Mouse (Mus musculus) erythroblast, embryonic 14.5 days (primary cell): ENCODE results near the gene Foxf1. TPM values are rescaled to one million over a fixed set of nuclear protein-coding genes. Genes with fewer than 3 reads are reported as not detected.

Source experiments
- H3K27me3 ChIP-seq: 2 replicates; pipeline ENCODE4 v1.6.1; 2012; ENCODE audit warnings: inconsistent platforms; ENCODE audit not compliant: control insufficient read depth
- H3K36me3 ChIP-seq: 2 replicates; pipeline ENCODE4 v1.6.1; 2012; ENCODE audit warnings: mild to moderate bottlenecking, inconsistent platforms; ENCODE audit not compliant: control insufficient read depth
- H3K4me1 ChIP-seq: 2 replicates; pipeline ENCODE4 v1.6.1; 2012; ENCODE audit warnings: inconsistent platforms; ENCODE audit not compliant: control insufficient read depth
- H3K4me3 ChIP-seq: replicated peaks from 2 replicates; pipeline ENCODE3; 2012; ENCODE audit warnings: moderate library complexity, mild to moderate bottlenecking, inconsistent platforms
- H3K9me3 ChIP-seq: 2 replicates; pipeline ENCODE4 v1.6.1; 2012; ENCODE audit warnings: low read length, inconsistent platforms, mixed read lengths; ENCODE audit not compliant: control insufficient read depth
- GATA1 ChIP-seq: IDR thresholded peaks from 2 replicates; pipeline ENCODE4 v1.6.1; 2012; ENCODE audit warnings: low read length, inconsistent platforms, mixed read lengths
- TAL1 ChIP-seq: IDR thresholded peaks from 3 replicates; pipeline ENCODE4 v1.6.1; 2012; ENCODE audit warnings: low read length, inconsistent platforms, mixed read lengths
- polyA plus RNA-seq: library from polyadenylated mRNA; stranded (reverse); fragments of >175 nt; gene quantifications from 2 replicates; pipeline ENCODE4 v1.2.3, GENCODE M21; 2012

Gene Foxf1
- polyA plus RNA-seq = not detected in 2 replicates

DNA sequence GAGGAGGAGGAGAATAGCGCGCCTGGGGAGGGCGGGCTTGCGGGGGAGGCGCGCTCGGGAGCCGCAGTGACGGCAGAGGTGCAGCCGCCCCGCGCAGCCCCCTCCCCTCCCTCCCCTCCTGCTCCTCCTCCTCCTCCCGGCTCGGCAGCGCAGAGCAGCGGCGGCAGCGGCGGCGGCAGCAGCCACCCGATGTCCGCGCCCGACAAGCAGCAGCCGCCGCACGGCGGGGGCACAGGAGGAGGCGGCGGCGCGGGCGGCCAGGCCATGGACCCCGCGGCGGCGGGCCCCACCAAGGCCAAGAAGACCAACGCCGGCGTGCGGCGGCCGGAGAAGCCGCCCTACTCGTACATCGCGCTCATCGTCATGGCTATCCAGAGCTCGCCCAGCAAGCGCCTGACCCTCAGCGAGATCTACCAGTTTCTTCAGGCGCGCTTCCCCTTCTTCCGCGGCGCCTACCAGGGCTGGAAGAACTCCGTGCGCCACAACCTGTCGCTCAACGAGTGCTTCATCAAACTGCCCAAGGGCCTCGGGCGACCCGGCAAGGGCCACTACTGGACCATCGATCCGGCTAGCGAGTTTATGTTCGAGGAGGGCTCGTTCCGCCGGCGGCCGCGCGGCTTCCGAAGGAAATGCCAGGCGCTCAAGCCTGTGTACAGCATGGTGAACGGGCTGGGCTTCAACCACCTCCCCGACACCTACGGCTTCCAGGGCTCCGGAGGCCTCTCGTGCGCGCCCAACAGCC is at the start of gene Foxf1:
TSS of gene Foxf1 (plus strand) at position 177 of the 742 bp plus-strand sequence.
- no peak for TF ChIP-seq TAL1
- TF ChIP-seq GATA1 = no peak
- peak within 1 kb of the TSS; percentile 35 for H3K4me3 ChIP-seq

DNA sequence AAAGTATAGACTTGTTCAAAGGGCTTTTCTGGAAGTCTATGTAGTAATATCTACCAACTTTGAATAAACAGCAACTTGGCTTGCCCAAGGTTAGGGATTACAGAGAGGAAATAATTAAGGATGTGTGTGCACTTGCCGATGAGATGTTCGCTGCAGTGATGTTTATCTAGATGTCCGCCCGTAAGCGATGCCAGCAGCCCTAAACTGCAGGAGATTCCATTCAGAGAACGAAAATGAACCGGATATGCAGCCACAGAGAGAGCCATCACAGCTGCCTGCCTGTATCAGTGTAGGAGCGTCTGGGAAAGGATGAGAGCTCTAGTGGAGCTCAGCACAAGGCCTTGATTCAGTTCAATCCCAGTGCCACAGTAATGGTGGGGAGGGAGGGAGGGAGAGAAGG is 48.6 kb upstream of the Foxf1 start:
- TF ChIP-seq TAL1 = no peak
- TF ChIP-seq GATA1 = no peak
- H3K27me3 ChIP-seq = no peaks in the 10 kb centered on the region
- no peaks in the 10 kb centered on the region for H3K36me3 ChIP-seq
- no peaks in the 10 kb centered on the region; the same call in 1 of the 2 replicates for H3K9me3 ChIP-seq
- H3K4me3 ChIP-seq = no peak overlapping the region
- H3K4me1 ChIP-seq = no peaks in the 10 kb centered on the region

More for the DNA sequence above, at the start of gene Foxf1:
- H3K36me3 ChIP-seq = no peaks in the 10 kb centered on the region
- H3K27me3 ChIP-seq = peaks cover 100% of the 10 kb centered on the region
- peaks cover 2% of the 10 kb centered on the region; the same call in 1 of the 2 replicates for H3K9me3 ChIP-seq
- no peaks in the 10 kb centered on the region for H3K4me1 ChIP-seq

DNA sequence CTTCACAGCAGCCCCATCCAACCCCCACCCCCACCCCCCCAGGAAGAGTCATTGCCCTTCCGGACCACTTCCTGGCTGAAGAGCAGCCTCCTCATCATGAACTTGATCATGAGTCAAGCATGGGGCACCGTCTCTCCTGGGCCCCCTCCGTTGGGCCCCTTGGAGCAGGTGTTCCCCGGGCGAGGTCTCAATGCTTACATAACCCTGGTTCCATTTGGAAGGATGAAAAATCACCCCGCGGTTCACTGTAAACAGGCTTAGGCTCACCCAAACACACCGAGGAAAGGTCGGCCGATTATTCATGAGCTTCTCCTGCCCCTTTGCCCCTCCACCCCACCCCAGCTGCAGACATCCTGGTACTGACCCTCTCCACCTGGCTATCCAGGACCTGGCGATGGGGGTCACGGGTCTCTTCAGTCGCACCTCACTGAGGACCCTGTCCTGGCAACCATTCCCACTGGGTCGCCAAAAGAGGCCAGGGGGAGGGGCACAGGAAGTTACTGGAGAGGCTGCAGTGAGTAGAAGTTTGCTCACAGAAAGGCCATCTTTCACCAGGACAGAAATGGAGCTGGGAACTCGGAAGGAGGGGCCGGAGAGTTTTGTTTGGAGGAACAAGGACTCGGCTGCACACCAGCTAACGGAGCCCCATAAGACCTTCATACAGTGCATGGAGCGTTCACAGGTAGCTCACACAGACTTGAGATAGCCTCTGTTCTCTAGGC is 40.3 kb upstream of the Foxf1 start:
- Histone ChIP-seq H3K36me3 (no peaks in the 10 kb centered on the region), H3K4me1 (no peaks in the 10 kb centered on the region), H3K4me3 (no peak overlapping the region), H3K27me3 (no peaks in the 10 kb centered on the region), H3K9me3 (peaks cover 3% of the 10 kb centered on the region; the same call in 1 of the 2 replicates)
- TF ChIP-seq TAL1 = no peak
- no peak for TF ChIP-seq GATA1

- Histone ChIP-seq H3K36me3 (no peaks in the 10 kb centered on the region), H3K27me3 (no peaks in the 10 kb centered on the region), H3K4me3 (no peak overlapping the region), H3K9me3 (peaks cover 3% of the 10 kb centered on the region; the same call in 1 of the 2 replicates), H3K4me1 (no peaks in the 10 kb centered on the region)
- TF ChIP-seq TAL1 (no peak), GATA1 (no peak)
These were observed 36.7 kb upstream of the Foxf1 start for GRCm38 (mm10) chr8:121047441-121047840.

DNA sequence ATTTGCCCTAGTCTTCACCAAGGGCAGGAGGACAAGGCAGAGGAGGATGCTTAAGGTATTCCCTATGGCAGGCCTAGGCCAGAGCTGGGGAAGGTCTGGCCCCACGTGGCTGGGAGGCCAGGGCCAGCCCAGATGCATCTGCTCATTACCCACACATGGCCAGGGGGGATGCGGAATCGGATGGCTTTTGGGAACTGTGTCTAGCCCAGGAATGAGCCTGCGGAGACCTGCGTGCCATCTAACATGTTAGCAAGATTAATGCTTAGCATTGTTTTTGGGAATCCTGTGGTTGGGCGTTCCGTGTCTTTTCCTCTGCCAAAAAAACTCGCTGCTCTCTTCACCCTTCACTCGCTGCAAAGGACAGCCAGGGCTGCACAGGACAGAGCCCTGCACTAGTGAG is 26.1 kb upstream of the Foxf1 start:
- no peak overlapping the region for H3K4me3 ChIP-seq
- TF ChIP-seq GATA1 = no peak
- no peak for TF ChIP-seq TAL1
- H3K9me3 ChIP-seq = no peaks in the 10 kb centered on the region
- no peaks in the 10 kb centered on the region; the same call in none of the 2 replicates for H3K27me3 ChIP-seq
- H3K4me1 ChIP-seq = no peaks in the 10 kb centered on the region
- H3K36me3 ChIP-seq = no peaks in the 10 kb centered on the region

- no peak overlapping the region for H3K4me3 ChIP-seq
- no peaks in the 10 kb centered on the region for H3K36me3 ChIP-seq
- H3K27me3 ChIP-seq = no peaks in the 10 kb centered on the region; the same call in none of the 2 replicates
- no peaks in the 10 kb centered on the region; the same call in 1 of the 2 replicates for H3K9me3 ChIP-seq
- no peaks in the 10 kb centered on the region for H3K4me1 ChIP-seq
- TF ChIP-seq GATA1 = no peak
- TF ChIP-seq TAL1 = no peak
These were observed 25.1 kb upstream of the Foxf1 start for GRCm38 (mm10) chr8:121059098-121059497.

- TF ChIP-seq TAL1 = no peak
- no peak for TF ChIP-seq GATA1
- H3K36me3 ChIP-seq = no peaks in the 10 kb centered on the region
- no peak overlapping the region for H3K4me3 ChIP-seq
- H3K27me3 ChIP-seq = no peaks in the 10 kb centered on the region; the same call in none of the 2 replicates
- no peaks in the 10 kb centered on the region for H3K4me1 ChIP-seq
- no peaks in the 10 kb centered on the region; the same call in 1 of the 2 replicates for H3K9me3 ChIP-seq
These were observed 21.7 kb upstream of the Foxf1 start for GRCm38 (mm10) chr8:121062521-121062920.

DNA sequence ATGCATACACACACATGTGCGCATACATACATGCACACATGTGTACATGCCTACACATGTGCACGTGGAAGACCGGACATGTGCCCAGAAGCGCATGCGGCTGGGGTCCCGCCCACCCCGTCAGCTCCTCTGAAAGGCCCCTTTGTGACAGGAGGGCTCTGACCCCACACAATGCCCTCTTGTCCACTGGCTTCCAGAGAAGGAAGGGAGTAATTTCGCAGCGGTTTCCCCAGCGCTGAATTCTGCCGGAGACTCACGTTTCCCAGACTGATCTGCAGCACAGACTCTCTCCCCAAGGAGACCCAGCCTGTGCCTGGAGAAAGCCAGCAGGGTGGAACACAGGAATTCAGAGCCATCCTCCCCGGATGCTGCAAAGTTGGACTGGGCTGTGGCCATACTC is 20.5 kb upstream of the Foxf1 start:
- H3K9me3 ChIP-seq = no peaks in the 10 kb centered on the region; the same call in 1 of the 2 replicates
- no peak for TF ChIP-seq TAL1
- TF ChIP-seq GATA1 = no peak

DNA sequence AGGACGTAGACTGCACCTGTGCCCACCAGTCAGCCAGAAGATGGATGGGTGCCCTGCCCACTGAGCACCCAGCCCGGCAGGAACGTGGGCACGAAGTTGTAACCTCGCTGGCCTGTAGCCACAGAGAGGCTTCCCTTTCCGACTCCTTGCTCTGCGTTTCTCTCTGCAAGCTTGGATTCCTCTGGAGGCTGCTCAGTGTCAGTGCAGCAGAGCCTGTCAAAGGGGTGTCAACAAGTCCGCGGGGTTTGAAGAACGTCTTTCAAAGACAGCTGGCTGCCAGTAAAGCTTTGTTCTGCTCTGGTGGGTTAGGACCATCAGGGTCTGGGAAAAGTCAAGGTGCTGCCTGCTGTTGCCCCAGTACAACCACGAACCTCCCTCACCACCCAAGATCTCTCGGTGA is 12.7 kb upstream of the Foxf1 start:
- no peaks in the 10 kb centered on the region for H3K9me3 ChIP-seq
- H3K4me1 ChIP-seq = no peaks in the 10 kb centered on the region
- no peak for TF ChIP-seq TAL1
- TF ChIP-seq GATA1 = no peak
- H3K27me3 ChIP-seq = peaks cover 60% of the 10 kb centered on the region
- no peaks in the 10 kb centered on the region for H3K36me3 ChIP-seq
- no peak overlapping the region for H3K4me3 ChIP-seq

More for the DNA sequence above, 20.5 kb upstream of the Foxf1 start:
- H3K27me3 ChIP-seq = no peaks in the 10 kb centered on the region; the same call in none of the 2 replicates
- H3K36me3 ChIP-seq = no peaks in the 10 kb centered on the region
- H3K4me3 ChIP-seq = no peak overlapping the region
- no peaks in the 10 kb centered on the region for H3K4me1 ChIP-seq
